Mouse (Mus musculus) spleen, adult 2 months (tissue): ENCODE measurements around the gene Ccnd3.

ENCODE experiments used
- CTCF ChIP-seq: fragments of 200-500 bp; IDR thresholded peaks from 2 replicates; pipeline ENCODE4 v1.5.1; 2011; ENCODE audit warnings: mild to moderate bottlenecking, inconsistent platforms; ENCODE audit not compliant: insufficient read depth, insufficient read length, insufficient replicate concordance; ENCODE audit errors: extremely low read depth
- POLR2A ChIP-seq: fragments of 200-500 bp; IDR thresholded peaks from 2 replicates; pipeline ENCODE4 v1.6.1; 2011; ENCODE audit warnings: low read depth, low read length, inconsistent platforms

DNA sequence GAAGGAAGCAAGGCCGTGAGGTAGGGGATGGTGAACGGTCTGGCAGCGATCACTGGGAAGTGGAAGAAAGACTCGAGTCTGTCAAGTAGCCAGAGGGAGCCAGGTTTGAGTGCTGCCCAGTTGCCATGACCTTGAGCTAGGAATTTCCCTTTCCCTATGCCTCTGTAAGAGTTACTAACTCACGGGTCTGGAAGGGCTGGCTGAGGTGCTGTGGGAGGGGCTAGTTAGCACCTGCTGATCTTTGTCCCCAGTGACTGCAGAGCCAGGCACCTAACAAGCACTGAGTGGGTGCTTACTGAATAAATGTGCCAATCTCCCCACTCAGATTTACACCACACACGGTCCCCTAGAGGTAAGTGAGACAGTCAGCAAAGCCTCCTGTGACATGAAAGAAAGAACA, 11.2 kb upstream of the Ccnd3 start:
- TF ChIP-seq CTCF (no peak), POLR2A (no peak)
